Comparison of ENCODE assay signal across 8 mouse cellular contexts in genomic region chr17:32528408-32529337, GRCm38 (mm10). TPM values are rescaled to one million over a fixed set of nuclear protein-coding genes. Genes with fewer than 3 reads are reported as not detected.
DNase-seq lines count a peak whose midpoint lies in the region; ATAC-seq and TF ChIP-seq lines count a peak whose summit lies in the region.

No protein-coding gene starts in this region.

- DNase-seq in c-Kit-positive CD71-positive TER-119-positive erythroid progenitor cells, embryonic 14.5 days (ENCODE audit: low spot score): peak; percentile 77
- DNase-seq in heart, postnatal 0 days (ENCODE audit: low spot score): peak; percentile 84
- peak; percentile 91 to 93 for DNase-seq in kidney, postnatal 4 days
- DNase-seq in neural tube, embryonic 11.5 days (ENCODE audit: low spot score): peak; percentile 89

- TF ChIP-seq EP300 in ES-Bruce4 (IDR thresholded peaks at IDR 0.05; ENCODE audit: insufficient read depth, low read depth, low read length): no peak
- no peak for TF ChIP-seq EP300 in heart, postnatal 0 days (IDR thresholded peaks at IDR 0.05; ENCODE audit: low read depth)

- H3K4me3 ChIP-seq in ES-Bruce4 (ENCODE audit: low read depth, low read length): peak overlapping the region; percentile 38
- peak overlapping the region; percentile 19 for H3K4me3 ChIP-seq in forebrain, embryonic 12.5 days (replicated peaks)
- peak overlapping the region; percentile 34 for H3K4me3 ChIP-seq in heart, postnatal 0 days (ENCODE audit: low read depth, low read length)
- peak overlapping the region; percentile 53 for H3K4me3 ChIP-seq in liver, embryonic 15.5 days (replicated peaks)
- H3K4me3 ChIP-seq in neural tube, embryonic 11.5 days (ENCODE audit: low read depth, low read length): 0 out of 2 replicates have a peak overlapping the region, but pooled peaks have one; percentile 19
- peak overlapping the region; percentile 43 for H3K4me3 ChIP-seq in stomach, embryonic 16.5 days (replicated peaks; ENCODE audit: low read length)

- WGBS in forebrain, embryonic 12.5 days: 17% methylated on average over 26 of the region's 26 CpGs
- WGBS in heart, postnatal 0 days: 16% methylated on average over 26 of the region's 26 CpGs
- WGBS in liver, embryonic 15.5 days (ENCODE audit: insufficient replicate concordance): 7% methylated on average over 26 of the region's 26 CpGs
- WGBS in neural tube, embryonic 11.5 days: 20% methylated on average over 26 of the region's 26 CpGs
- 19% methylated on average over 26 of the region's 26 CpGs for WGBS in stomach, embryonic 16.5 days

- H3K36me3 ChIP-seq in ES-Bruce4 (ENCODE audit: control insufficient read depth, insufficient read depth, low read length, poor library complexity, severe bottlenecking): no peaks in the 10 kb centered on the region
- no peaks in the 10 kb centered on the region for H3K36me3 ChIP-seq in forebrain, embryonic 12.5 days (replicated peaks)
- H3K36me3 ChIP-seq in heart, postnatal 0 days (replicated peaks; ENCODE audit: control insufficient read depth, insufficient read depth, low read length): peaks cover 20% of the 10 kb centered on the region; the same call in 1 of the 2 replicates
- no peaks in the 10 kb centered on the region for H3K36me3 ChIP-seq in liver, embryonic 15.5 days (replicated peaks)
- H3K36me3 ChIP-seq in neural tube, embryonic 11.5 days (ENCODE audit: control insufficient read depth, insufficient read depth, low read length): no peaks in the 10 kb centered on the region
- no peaks in the 10 kb centered on the region for H3K36me3 ChIP-seq in stomach, embryonic 16.5 days (ENCODE audit: control insufficient read depth, insufficient read depth, low read length)

- no peaks in the 10 kb centered on the region for H3K4me1 ChIP-seq in ES-Bruce4 (ENCODE audit: control insufficient read depth, insufficient read depth, low read length)
- H3K4me1 ChIP-seq in forebrain, embryonic 12.5 days: peaks cover 6% of the 10 kb centered on the region
- H3K4me1 ChIP-seq in heart, postnatal 0 days (ENCODE audit: control insufficient read depth, insufficient read depth): peaks cover 4% of the 10 kb centered on the region; the same call in 1 of the 2 replicates
- H3K4me1 ChIP-seq in liver, embryonic 15.5 days (replicated peaks): peaks cover 7% of the 10 kb centered on the region; the same call in 1 of the 2 replicates
- no peaks in the 10 kb centered on the region for H3K4me1 ChIP-seq in neural tube, embryonic 11.5 days (ENCODE audit: control insufficient read depth, insufficient read depth, low read length)
- no peaks in the 10 kb centered on the region for H3K4me1 ChIP-seq in stomach, embryonic 16.5 days (ENCODE audit: control insufficient read depth, insufficient read depth, low read length)

- no peak overlapping the region for H3K27ac ChIP-seq in ES-Bruce4 (ENCODE audit: insufficient read depth, low read length)
- no peak overlapping the region for H3K27ac ChIP-seq in forebrain, embryonic 12.5 days
- H3K27ac ChIP-seq in heart, postnatal 0 days (ENCODE audit: low read depth): peak overlapping the region; percentile 9; the same call in 1 of the 2 replicates
- no peak overlapping the region for H3K27ac ChIP-seq in liver, embryonic 15.5 days (replicated peaks)
- no peak overlapping the region for H3K27ac ChIP-seq in neural tube, embryonic 11.5 days (ENCODE audit: low read depth, low read length)
- peak overlapping the region; percentile 27; the same call in 1 of the 2 replicates for H3K27ac ChIP-seq in stomach, embryonic 16.5 days (ENCODE audit: low read length)

- no peak for TF ChIP-seq POLR2A in ES-Bruce4 (IDR thresholded peaks at IDR 0.05; ENCODE audit: insufficient read depth, low read length)

- H3K9me3 ChIP-seq in ES-Bruce4 (replicated peaks; ENCODE audit: control insufficient read depth, insufficient read depth, low read length, poor library complexity, severe bottlenecking): no peaks in the 10 kb centered on the region
- no peaks in the 10 kb centered on the region for H3K9me3 ChIP-seq in forebrain, embryonic 12.5 days
- H3K9me3 ChIP-seq in heart, postnatal 0 days (replicated peaks; ENCODE audit: control insufficient read depth, low read length): no peaks in the 10 kb centered on the region
- H3K9me3 ChIP-seq in liver, embryonic 15.5 days (replicated peaks): no peaks in the 10 kb centered on the region
- no peaks in the 10 kb centered on the region for H3K9me3 ChIP-seq in neural tube, embryonic 11.5 days (ENCODE audit: control insufficient read depth, low read length)
- no peaks in the 10 kb centered on the region for H3K9me3 ChIP-seq in stomach, embryonic 16.5 days (replicated peaks; ENCODE audit: control insufficient read depth, low read length)

- peak overlapping the region; percentile 17; the same call in 1 of the 2 replicates for H3K9ac ChIP-seq in ES-Bruce4 (ENCODE audit: low read depth, poor library complexity, severe bottlenecking)
- 0 out of 2 replicates have a peak overlapping the region, but pooled peaks have one; percentile 5 for H3K9ac ChIP-seq in forebrain, embryonic 12.5 days
- peak overlapping the region; percentile 41 for H3K9ac ChIP-seq in heart, postnatal 0 days (replicated peaks; ENCODE audit: low read depth, low read length)
- H3K9ac ChIP-seq in liver, embryonic 15.5 days: peak overlapping the region; percentile 31; the same call in 1 of the 2 replicates
- H3K9ac ChIP-seq in neural tube, embryonic 11.5 days (ENCODE audit: low read length): peak overlapping the region; percentile 53
- H3K9ac ChIP-seq in stomach, embryonic 16.5 days (ENCODE audit: low read length): peak overlapping the region; percentile 70

- H3K4me2 ChIP-seq in forebrain, embryonic 12.5 days: peak overlapping the region; percentile 50
- peak overlapping the region; percentile 60 for H3K4me2 ChIP-seq in heart, postnatal 0 days (ENCODE audit: low read depth, low read length)
- peak overlapping the region; percentile 72 for H3K4me2 ChIP-seq in liver, embryonic 15.5 days
- H3K4me2 ChIP-seq in neural tube, embryonic 11.5 days (ENCODE audit: low read depth): peak overlapping the region; percentile 45
- H3K4me2 ChIP-seq in stomach, embryonic 16.5 days (ENCODE audit: low read depth, low read length): peak overlapping the region; percentile 56

- peak; percentile 85 for TF ChIP-seq CTCF in ES-Bruce4 (IDR thresholded peaks at IDR 0.05; ENCODE audit: low read depth, low read length)
- peak; percentile 96 for TF ChIP-seq CTCF in heart, postnatal 0 days (IDR thresholded peaks at IDR 0.05; ENCODE audit: low read depth)

- ATAC-seq in forebrain, embryonic 12.5 days (ENCODE audit: low FRiP score): peak; percentile 63; the same call in 1 of the 2 replicates
- ATAC-seq in heart, postnatal 0 days (ENCODE audit: insufficient read depth, low read depth): peak; percentile 94
- peak; percentile 81 for ATAC-seq in liver, embryonic 15.5 days (ENCODE audit: insufficient read depth)
- peak; percentile 60 for ATAC-seq in neural tube, embryonic 11.5 days (ENCODE audit: insufficient read depth, low FRiP score, low TSS enrichment)
- peak; percentile 93 for ATAC-seq in stomach, embryonic 16.5 days (ENCODE audit: insufficient read depth, low FRiP score)

- no peaks in the 10 kb centered on the region for H3K27me3 ChIP-seq in ES-Bruce4 (ENCODE audit: control insufficient read depth, insufficient read depth, low read length, poor library complexity, severe bottlenecking)
- H3K27me3 ChIP-seq in forebrain, embryonic 12.5 days: no peaks in the 10 kb centered on the region
- no peaks in the 10 kb centered on the region for H3K27me3 ChIP-seq in heart, postnatal 0 days (ENCODE audit: control insufficient read depth, insufficient read depth, low read length)
- no peaks in the 10 kb centered on the region for H3K27me3 ChIP-seq in liver, embryonic 15.5 days
- H3K27me3 ChIP-seq in neural tube, embryonic 11.5 days (ENCODE audit: control insufficient read depth, insufficient read depth, low read length): no peaks in the 10 kb centered on the region
- no peaks in the 10 kb centered on the region for H3K27me3 ChIP-seq in stomach, embryonic 16.5 days (ENCODE audit: control insufficient read depth, insufficient read depth, low read length)

RNA-seq across cellular contexts. Expression of gene Cyp4f16, which starts 7.7 kb away (rescaled TPM):
- 16.3 and 17.2 TPM in 2 replicates for polyA plus RNA-seq in ES-Bruce4 (2011; ENCODE audit: insufficient read depth, insufficient read length, low read depth, missing spikeins)
- 19.3 and 19.7 TPM in 2 replicates for polyA plus RNA-seq in forebrain, embryonic 12.5 days (2016; fragmentation: Nextera tagmentation; extraction: Ambion mirVana)
- 17.6 and 18.7 TPM in 2 replicates for total RNA-seq in heart, postnatal 0 days (2014; rRNA removed; ENCODE audit: low replicate concordance)
- 15.8 and 16.2 TPM in 2 replicates for polyA plus RNA-seq in heart, postnatal 0 days (2015; fragmentation: Nextera tagmentation; extraction: Ambion mirVana)
- 4.3 and 4.5 TPM in 2 replicates for polyA plus RNA-seq in liver, embryonic 15.5 days (2015; fragmentation: Nextera tagmentation; extraction: Ambion mirVana)
- polyA plus RNA-seq in neural tube, embryonic 11.5 days (2014; fragmentation: Nextera tagmentation; extraction: Ambion mirVana): 11.3 and 12.1 TPM in 2 replicates
- polyA plus RNA-seq in stomach, embryonic 16.5 days (2015; fragmentation: Nextera tagmentation; extraction: Ambion mirVana): 26.4 and 28.7 TPM in 2 replicates

RNA-seq across cellular contexts. Expression of gene Cyp4f17, which starts 22.8 kb away (rescaled TPM):
- polyA plus RNA-seq in ES-Bruce4 (2011; ENCODE audit: insufficient read depth, insufficient read length, low read depth, missing spikeins): 10.4 and 11.5 TPM in 2 replicates
- 6.5 and 6.8 TPM in 2 replicates for polyA plus RNA-seq in forebrain, embryonic 12.5 days (2016; fragmentation: Nextera tagmentation; extraction: Ambion mirVana)
- 5.0 and 16.1 TPM in 2 replicates for total RNA-seq in heart, postnatal 0 days (2014; rRNA removed; ENCODE audit: low replicate concordance)
- polyA plus RNA-seq in heart, postnatal 0 days (2015; fragmentation: Nextera tagmentation; extraction: Ambion mirVana): 5.9 and 6.1 TPM in 2 replicates
- polyA plus RNA-seq in liver, embryonic 15.5 days (2015; fragmentation: Nextera tagmentation; extraction: Ambion mirVana): 0.64 and 0.85 TPM in 2 replicates
- 6.6 TPM in 2 replicates for polyA plus RNA-seq in neural tube, embryonic 11.5 days (2014; fragmentation: Nextera tagmentation; extraction: Ambion mirVana)
- polyA plus RNA-seq in stomach, embryonic 16.5 days (2015; fragmentation: Nextera tagmentation; extraction: Ambion mirVana): 7.2 and 7.5 TPM in 2 replicates

Comparison
In these comparisons a context has a peak if more than half of its experiments do, and no peak if none do; other contexts are left out.
1. H3K27ac ChIP-seq: peak in heart, postnatal 0 days (single experiment) and stomach, embryonic 16.5 days (single experiment); none in ES-Bruce4 (single experiment), forebrain, embryonic 12.5 days (single experiment), liver, embryonic 15.5 days (single experiment) and neural tube, embryonic 11.5 days (single experiment).
2. H3K9ac ChIP-seq: peak in every context shown above with its lines; median percentile 70 in stomach, embryonic 16.5 days; 53 in neural tube, embryonic 11.5 days; 41 in heart, postnatal 0 days; 31 in liver, embryonic 15.5 days; 17 in ES-Bruce4; 5 in forebrain, embryonic 12.5 days.
3. Peak in every context shown above with its lines, with median percentiles within 50 percentile points of each other: H3K4me3 ChIP-seq, DNase-seq, ATAC-seq and H3K4me2 ChIP-seq.